Mouse (Mus musculus) urinary bladder, postnatal 25 days (tissue): ENCODE data around the gene Stard8.
"Not testable (repeated sequence)": the region's sequence is repeated elsewhere in the genome, so short reads cannot be mapped to it uniquely, and the experiment has no call there.

Source experiments
- DNase-seq: peaks from one replicate; pipeline ENCODE4 v3.0.0; 2022; ENCODE audit warnings: low spot score

The Stard8 gene

DNA sequence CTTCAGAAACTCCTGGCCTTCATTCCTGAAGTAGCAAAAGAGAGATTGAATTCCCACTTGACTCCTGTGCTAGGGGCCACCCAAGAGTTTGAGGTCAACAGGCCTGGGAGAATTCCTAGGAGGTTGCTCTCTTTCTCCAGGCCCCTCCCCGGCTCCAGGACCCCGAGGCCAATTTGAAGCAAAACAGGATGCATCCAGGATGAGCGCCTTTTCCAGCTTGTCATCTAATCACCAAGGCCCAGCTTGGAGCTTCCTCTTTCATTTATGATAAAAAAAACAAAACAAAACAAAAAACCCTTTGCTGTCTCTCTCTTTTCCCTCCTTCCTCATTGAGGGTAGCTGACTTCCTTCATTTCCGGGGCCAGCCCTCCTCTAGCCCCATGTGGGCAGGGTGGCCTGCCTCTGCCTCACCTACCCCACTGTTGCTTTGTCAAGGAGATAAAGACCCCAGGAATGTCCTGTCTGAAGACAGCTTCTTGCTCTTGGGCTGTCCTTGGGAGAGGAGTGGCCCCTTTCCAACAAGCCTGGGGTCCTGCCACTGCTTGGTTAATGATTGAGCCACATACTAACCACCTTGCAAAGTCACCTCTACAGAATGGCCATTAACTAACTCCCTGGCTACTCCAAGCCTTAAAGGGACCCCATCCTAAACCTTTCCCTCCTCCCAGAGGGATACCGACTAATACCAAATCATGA is 43.5 kb downstream of the Stard8 start:
- no peak for DNase-seq

- no peak for DNase-seq
Measured at GRCm38 (mm10) chrX:99048111-99048510, 45.1 kb downstream of the Stard8 start.

DNA sequence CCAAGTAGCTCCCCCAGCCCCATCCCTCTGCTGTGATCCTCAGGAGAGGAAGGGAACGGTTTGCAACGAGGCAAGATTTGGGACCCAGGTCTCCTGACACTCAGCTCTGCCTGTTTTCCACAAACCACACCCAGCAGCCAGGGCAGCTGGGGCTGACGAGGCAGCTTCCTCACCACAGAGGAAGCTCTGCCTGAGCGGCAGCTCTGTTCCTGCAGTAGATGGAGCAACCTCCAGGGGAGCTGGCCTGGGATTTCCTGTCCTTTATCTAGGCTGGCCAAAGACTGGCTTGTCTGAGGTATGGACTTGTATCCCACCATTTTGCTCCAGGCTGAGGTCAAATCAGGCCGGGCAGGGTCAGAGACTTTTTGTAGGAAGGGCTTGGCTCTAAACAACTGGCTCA is 46.2 kb downstream of the Stard8 start:
- DNase-seq: no peak

DNA sequence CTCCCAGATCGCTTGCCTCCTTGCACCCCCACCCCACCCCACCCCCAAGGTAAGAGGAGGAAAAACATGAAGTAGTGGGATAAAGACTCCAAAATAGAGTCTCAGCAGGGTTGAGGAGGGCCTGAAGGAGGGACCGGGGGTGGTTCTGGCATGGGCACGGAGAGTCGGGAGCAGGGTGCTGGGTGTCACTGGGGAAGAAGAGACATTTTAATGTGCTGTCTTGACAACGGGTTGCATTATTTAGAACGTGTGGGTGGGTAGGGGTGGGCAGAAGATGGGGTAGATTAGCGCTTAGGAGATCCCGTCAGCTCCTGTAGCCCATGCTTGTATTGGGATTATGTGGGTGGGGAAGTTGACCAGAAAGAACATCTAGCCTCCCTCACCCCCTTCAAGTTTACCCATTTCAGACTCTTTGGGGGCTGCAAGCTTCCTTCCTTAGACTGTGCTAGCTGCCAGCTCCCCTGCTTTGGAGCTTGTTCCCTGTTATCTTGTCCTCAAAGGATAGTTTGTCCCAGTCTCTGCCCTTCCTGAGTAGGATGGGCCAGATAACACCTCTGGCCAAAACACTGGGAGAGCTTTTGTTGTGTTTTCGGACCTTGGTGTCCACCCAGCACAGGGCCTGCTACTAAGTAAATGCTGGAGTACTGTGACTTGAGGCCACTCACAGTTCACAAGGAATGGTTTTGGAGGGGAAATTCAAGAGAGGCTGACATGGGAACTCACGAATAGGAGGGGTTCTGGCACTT is 47.9 kb downstream of the Stard8 start:
- DNase-seq: no peak

- DNase-seq: no peak
Measured at GRCm38 (mm10) chrX:99052255-99052654, 49.2 kb downstream of the Stard8 start.

- no peak for DNase-seq
Measured at GRCm38 (mm10) chrX:99054512-99054911, 51.5 kb downstream of the Stard8 start.

DNA sequence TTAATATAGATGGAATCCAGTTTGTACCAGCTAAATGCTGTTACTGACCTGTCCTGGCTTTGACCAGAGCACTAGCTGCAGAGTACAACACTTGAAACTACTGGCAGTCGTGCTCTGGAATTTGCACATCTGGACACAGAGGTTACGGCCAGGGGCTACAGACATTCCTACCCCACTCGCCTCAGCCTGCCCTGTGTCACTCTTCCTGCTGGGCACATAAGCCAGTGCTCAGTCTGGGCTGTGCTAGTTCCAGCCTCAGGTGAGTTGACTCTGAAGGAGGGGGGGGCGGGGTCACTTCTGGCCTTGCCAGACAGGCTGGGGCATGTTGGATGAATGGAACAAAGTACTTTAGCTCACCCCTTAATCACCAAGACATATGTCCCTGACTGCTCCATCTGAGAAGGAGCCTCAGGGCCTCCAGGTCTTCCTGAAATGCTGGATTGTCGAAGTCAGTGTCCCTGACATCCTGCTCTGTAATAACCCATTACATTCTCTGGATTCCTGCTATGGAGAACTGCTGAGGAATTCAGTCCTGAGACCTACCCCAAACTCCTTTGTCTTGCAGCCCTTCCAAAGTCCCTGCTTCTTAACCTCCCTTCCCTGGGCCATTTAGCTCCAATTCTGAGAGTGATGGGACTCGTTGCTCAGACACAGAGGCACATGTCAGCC is 54.9 kb downstream of the Stard8 start:
- no peak for DNase-seq

DNA sequence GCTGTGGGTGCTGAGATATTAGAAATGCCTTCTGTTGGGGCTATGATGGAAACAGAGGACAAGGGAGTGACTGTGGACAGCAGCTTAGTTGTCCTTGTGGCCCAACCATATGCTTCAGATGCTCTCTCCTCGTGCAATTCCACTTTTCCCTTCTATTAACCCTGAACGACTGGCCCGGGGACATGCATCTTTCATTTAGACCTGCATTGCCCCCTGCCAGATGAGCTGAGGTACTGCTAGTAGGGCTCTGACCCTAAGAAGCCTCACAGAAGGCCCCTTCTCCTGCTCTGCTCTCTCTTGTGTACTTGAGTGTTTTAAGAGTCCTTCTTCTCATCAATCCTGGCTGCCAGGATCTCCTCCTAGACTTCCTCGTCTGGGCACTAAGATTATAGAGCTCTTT is 56.1 kb downstream of the Stard8 start:
- no peak for DNase-seq

DNA sequence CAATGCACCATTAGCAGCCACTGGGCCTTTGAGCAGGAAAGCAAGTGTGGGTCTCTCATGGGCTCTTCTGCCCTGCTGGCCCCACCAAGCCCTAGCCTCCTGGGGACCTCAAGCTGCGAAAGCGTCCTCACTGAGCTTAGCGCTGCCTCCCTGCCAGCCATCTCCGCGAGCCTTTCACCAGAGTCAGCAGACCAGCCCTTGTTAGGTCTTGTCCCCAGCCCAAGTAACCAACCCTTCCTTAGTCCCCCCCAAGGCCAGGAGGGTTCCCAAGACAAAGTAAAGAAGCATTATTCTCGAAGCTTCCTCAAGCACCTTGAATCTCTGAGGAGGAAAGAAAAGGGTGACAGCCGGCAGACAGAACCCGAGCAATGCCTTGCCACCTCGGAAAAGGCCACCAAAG is 62.5 kb downstream of the Stard8 start:
- no peak for DNase-seq

DNA sequence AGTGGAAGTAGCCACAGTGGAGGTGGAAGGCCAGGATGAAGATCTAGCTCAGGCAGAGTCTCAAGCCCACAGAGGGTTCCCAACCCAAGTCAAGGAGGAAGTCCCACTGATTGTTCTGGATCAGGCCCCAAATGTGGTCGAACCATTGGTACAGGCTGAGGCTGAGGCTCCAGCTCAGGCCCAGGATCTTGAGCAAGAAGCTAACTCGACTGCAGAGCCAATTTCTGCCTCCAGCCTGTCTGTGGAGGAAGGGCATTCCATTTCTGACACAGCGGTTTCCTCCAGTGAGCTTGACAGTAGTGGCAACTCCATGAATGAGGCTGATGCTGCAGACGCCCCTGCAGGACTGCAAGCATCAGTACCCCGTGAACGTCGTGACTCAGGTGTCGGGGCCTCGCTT is 63.5 kb downstream of the Stard8 start:
- DNase-seq: no peak

DNA sequence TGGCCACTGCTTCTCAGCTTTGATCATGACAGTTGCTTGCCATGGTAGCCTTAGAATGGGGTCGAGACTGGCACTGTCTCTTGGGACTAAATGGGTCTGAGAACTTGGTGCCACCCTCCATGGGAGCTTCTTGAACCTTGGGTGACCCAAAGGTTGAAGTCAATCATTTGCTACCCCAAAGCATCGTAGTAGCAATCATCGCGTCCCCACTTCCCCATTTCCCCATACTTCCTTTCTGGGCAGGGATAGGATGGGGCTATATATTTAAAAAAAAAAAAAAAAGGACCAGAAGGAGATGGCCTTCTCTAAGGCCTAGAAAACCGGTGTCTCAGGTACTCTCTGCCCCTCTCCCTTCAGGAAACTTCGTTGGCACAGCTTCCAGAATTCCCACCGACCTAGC is 64.2 kb downstream of the Stard8 start:
- no peak for DNase-seq

GRCm38 (mm10) chrX:99067671-99068151 is 64.7 kb downstream of the Stard8 start:
- no peak for DNase-seq

- no peak for DNase-seq
Measured at GRCm38 (mm10) chrX:99071188-99071587, 68.1 kb downstream of the Stard8 start.

GRCm38 (mm10) chrX:99072596-99072995 is 69.5 kb downstream of the Stard8 start:
- DNase-seq: no peak

DNA sequence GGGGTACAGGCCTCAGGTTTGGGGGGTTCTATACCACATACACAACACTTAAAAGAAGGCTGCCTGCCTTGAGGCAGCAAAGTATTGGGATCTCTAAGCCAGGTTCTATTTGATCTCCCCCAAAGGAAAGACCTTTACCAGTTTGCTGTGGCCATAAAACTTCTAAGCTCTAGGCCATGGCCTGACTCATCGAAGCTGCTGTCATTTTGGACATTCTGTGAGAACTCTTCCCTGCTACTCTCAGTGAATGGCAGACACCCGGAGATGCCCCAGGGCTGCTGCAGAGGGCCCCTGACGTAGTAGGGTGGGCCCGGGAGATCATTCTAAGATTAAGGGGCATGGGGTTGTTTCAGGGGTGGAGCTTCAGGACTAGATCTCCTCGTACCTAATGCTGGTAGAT is 72.1 kb downstream of the Stard8 start:
- no peak for DNase-seq

- DNase-seq: no peak
Measured at GRCm38 (mm10) chrX:99076460-99076859, 73.4 kb downstream of the Stard8 start.

- DNase-seq: not testable (repeated sequence)
Measured at GRCm38 (mm10) chrX:99078374-99078892, 75.4 kb downstream of the Stard8 start.

DNA sequence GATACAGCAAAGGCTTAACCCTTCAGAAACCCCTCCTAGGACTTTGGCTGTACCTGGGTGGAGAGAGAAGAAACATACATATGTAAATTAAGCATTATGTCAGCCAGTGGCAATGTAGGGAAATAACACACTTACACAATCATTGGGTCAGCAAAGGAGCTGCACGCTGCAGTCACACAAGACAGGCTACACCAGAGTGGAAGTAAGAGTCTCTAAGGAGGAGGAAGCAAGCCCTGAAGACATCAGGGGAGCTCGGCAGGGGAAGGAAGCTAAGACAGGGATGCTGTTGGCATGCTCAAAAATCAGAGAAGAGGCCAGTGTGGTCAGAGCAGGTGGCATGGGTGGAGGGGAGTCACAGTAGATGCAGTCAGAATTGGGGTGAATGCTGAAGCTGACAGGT is 89.7 kb downstream of the Stard8 start:
- no peak for DNase-seq

GRCm38 (mm10) chrX:99111088-99111724 is 108.2 kb downstream of the Stard8 start:
- DNase-seq: not testable (repeated sequence)

GRCm38 (mm10) chrX:99119510-99119909 is 116.5 kb downstream of the Stard8 start:
- DNase-seq: no peak
